Mouse (Mus musculus) forebrain, embryonic 15.5 days (tissue): ENCODE data around the gene Svopl. TPM values are rescaled to one million over a fixed set of nuclear protein-coding genes. Genes with fewer than 3 reads are reported as not detected.

ENCODE experiments used
- ATAC-seq: fragments of 200-750 bp; cut with Nextera tagmentation; replicated peaks from 2 replicates; pipeline ENCODE4 v1.8.0; 2017; ENCODE audit warnings: mild to moderate bottlenecking, moderate TSS enrichment, moderate library complexity
- H3K27ac ChIP-seq: fragments of 300-500 bp; sonication (generic); replicated peaks from 2 replicates; pipeline ENCODE4 v1.5.1; 2015; ENCODE audit warnings: mild to moderate bottlenecking, inconsistent platforms
- H3K27me3 ChIP-seq: fragments of 300-500 bp; sonication (generic); 2 replicates; pipeline ENCODE4 v1.6.1; 2015; ENCODE audit warnings: inconsistent platforms
- H3K36me3 ChIP-seq: fragments of 300-500 bp; sonication (generic); 2 replicates; pipeline ENCODE4 v1.6.1; 2015; ENCODE audit warnings: mild to moderate bottlenecking, inconsistent platforms
- H3K4me1 ChIP-seq: fragments of 300-500 bp; sonication (generic); 2 replicates; pipeline ENCODE4 v1.6.1; 2015; ENCODE audit warnings: inconsistent platforms
- H3K4me2 ChIP-seq: fragments of 300-500 bp; sonication (generic); replicated peaks from 2 replicates; pipeline ENCODE4 v1.6.1; 2015; ENCODE audit warnings: mild to moderate bottlenecking, inconsistent platforms
- H3K4me3 ChIP-seq: fragments of 300-500 bp; sonication (generic); 2 replicates; pipeline ENCODE4 v1.5.1; 2015; ENCODE audit warnings: mild to moderate bottlenecking, inconsistent platforms
- H3K9ac ChIP-seq: fragments of 300-500 bp; sonication (generic); replicated peaks from 2 replicates; pipeline ENCODE4 v1.6.1; 2015; ENCODE audit warnings: mild to moderate bottlenecking, inconsistent platforms
- H3K9me3 ChIP-seq: fragments of 300-500 bp; sonication (generic); 2 replicates; pipeline ENCODE4 v1.6.1; 2016; ENCODE audit warnings: inconsistent platforms
- WGBS: fragments of 180-500 bp; shearing (Covaris S2); methylation state at CpG from one replicate; pipeline ENCODE4 v1.1.7; 2015; ENCODE audit warnings: mixed read lengths; 5-methylcytosine and 5-hydroxymethylcytosine counted together
- polyA plus RNA-seq: library from polyadenylated mRNA; unstranded; fragments of >200 nt; fragmentation: Nextera tagmentation; extraction: Ambion mirVana; gene quantifications from 2 replicates; pipeline ENCODE4 v1.2.1, GENCODE M21; 2015

The Svopl gene
- polyA plus RNA-seq, 1 experiment from 2014 or later = 1.0 TPM

DNA sequence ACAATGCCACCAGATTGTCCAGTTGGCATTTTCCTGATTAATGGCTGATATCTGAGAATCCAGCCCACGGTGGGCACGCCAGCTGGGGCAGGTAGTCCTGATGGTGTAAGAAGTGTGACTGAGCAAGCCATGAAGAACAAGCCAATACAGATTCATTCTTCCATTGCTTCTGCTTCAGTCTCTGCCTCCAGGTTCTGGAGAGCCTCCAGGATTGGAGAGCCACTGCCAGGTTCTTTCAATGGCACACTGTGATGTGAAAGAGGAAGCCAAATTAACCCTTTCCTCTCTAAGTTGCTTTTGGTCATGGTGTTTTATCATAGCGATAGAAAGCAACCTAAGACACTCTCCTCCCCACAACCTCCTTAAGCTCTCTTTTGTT, 18.3 kb upstream of the Svopl start:
- Histone ChIP-seq H3K27ac (no peak overlapping the region), H3K36me3 (no peaks in the 10 kb centered on the region), H3K9me3 (no peaks in the 10 kb centered on the region), H3K4me1 (peaks cover 15% of the 10 kb centered on the region), H3K4me3 (no peak overlapping the region), H3K4me2 (no peak overlapping the region), H3K9ac (no peak overlapping the region), H3K27me3 (no peaks in the 10 kb centered on the region)
- ATAC-seq = peak; percentile 49; the same call in 1 of the 2 replicates
- WGBS = 48% methylated on average over 3 of the region's 3 CpGs

GRCm38 (mm10) chr6:38064621-38065020, 17.8 kb upstream of the Svopl start:
- Histone ChIP-seq H3K36me3 (no peaks in the 10 kb centered on the region), H3K4me2 (no peak overlapping the region), H3K9ac (no peak overlapping the region), H3K27ac (no peak overlapping the region), H3K27me3 (no peaks in the 10 kb centered on the region), H3K9me3 (no peaks in the 10 kb centered on the region), H3K4me1 (peaks cover 15% of the 10 kb centered on the region), H3K4me3 (no peak overlapping the region)
- 73% methylated on average over 2 of the region's 2 CpGs for WGBS
- ATAC-seq = no peak

- Histone ChIP-seq H3K4me3 (no peak overlapping the region), H3K9ac (no peak overlapping the region), H3K27ac (no peak overlapping the region), H3K9me3 (no peaks in the 10 kb centered on the region), H3K36me3 (no peaks in the 10 kb centered on the region), H3K4me1 (no peaks in the 10 kb centered on the region), H3K27me3 (no peaks in the 10 kb centered on the region), H3K4me2 (no peak overlapping the region)
- WGBS = 71% methylated on average over 5 of the region's 5 CpGs
- ATAC-seq = no peak
Measured at GRCm38 (mm10) chr6:38058805-38059204, 12.0 kb upstream of the Svopl start.

- H3K4me1 ChIP-seq = no peaks in the 10 kb centered on the region
- H3K9me3 ChIP-seq = no peaks in the 10 kb centered on the region
- ATAC-seq = no peak
- H3K4me2 ChIP-seq = no peak overlapping the region
- H3K9ac ChIP-seq = no peak overlapping the region
- H3K36me3 ChIP-seq = no peaks in the 10 kb centered on the region
- no peaks in the 10 kb centered on the region for H3K27me3 ChIP-seq
- no peak overlapping the region for H3K27ac ChIP-seq
- no peak overlapping the region for H3K4me3 ChIP-seq
- 82% methylated on average over 15 of the region's 15 CpGs for WGBS
Measured at GRCm38 (mm10) chr6:38055471-38056330, 8.9 kb upstream of the Svopl start.

- H3K27ac ChIP-seq = no peak overlapping the region
- no peak for ATAC-seq
- no peak overlapping the region for H3K9ac ChIP-seq
- WGBS = 94% methylated on average over 6 of the region's 6 CpGs
- H3K27me3 ChIP-seq = no peaks in the 10 kb centered on the region
- no peaks in the 10 kb centered on the region for H3K4me1 ChIP-seq
- H3K9me3 ChIP-seq = no peaks in the 10 kb centered on the region
- no peak overlapping the region for H3K4me2 ChIP-seq
- H3K4me3 ChIP-seq = no peak overlapping the region
- no peaks in the 10 kb centered on the region for H3K36me3 ChIP-seq
Measured at GRCm38 (mm10) chr6:38049601-38050000, 2.8 kb upstream of the Svopl start.

DNA sequence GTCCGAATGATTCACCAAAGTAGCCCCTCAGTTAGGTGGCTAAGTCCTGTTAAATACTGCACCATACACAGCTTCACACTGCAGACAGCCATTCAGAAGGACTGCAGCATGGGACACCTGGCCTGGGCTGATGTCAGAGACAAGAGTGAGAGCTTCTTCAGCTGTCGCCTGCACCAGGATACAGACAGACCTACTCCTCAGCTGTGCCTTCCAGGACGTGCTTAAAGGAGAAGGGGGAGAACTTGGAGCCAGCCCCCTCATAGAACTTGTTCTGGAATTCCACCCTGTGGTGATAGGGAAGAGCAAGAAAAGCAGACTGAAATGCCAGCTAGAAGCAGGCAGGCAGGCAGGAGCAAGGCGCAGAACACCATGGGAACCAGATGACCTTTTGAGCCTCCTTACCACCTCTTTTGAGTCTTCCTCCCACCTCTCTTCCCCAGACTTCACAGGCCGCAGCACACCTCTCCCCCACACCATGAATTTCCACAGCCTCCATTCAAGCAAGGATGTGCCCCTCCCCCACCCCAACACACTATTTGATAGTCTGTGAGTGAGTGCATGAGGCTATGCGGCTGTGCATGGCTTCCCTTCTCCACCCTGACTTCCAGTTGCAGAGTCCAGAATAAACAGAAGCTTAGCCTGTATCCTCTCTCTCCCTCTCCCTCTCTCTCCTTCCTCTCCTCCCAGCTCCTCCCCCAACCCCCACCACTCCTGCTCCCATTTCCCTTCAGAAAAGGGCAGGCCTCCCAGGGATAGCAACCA, 2.2 kb upstream of the Svopl start:
- H3K27me3 ChIP-seq = no peaks in the 10 kb centered on the region
- no peaks in the 10 kb centered on the region for H3K4me1 ChIP-seq
- ATAC-seq = no peak
- H3K36me3 ChIP-seq = no peaks in the 10 kb centered on the region
- H3K4me3 ChIP-seq = no peak overlapping the region
- 58% methylated on average over 6 of the region's 6 CpGs for WGBS
- H3K9me3 ChIP-seq = no peaks in the 10 kb centered on the region
- no peak overlapping the region for H3K27ac ChIP-seq
- H3K4me2 ChIP-seq = no peak overlapping the region
- H3K9ac ChIP-seq = no peak overlapping the region

GRCm38 (mm10) chr6:38048003-38048402, 1.2 kb upstream of the Svopl start:
- no peak overlapping the region for H3K27ac ChIP-seq
- H3K36me3 ChIP-seq = no peaks in the 10 kb centered on the region
- H3K4me2 ChIP-seq = no peak overlapping the region
- 73% methylated on average over 4 of the region's 4 CpGs for WGBS
- H3K27me3 ChIP-seq = no peaks in the 10 kb centered on the region
- H3K9me3 ChIP-seq = no peaks in the 10 kb centered on the region
- H3K4me1 ChIP-seq = no peaks in the 10 kb centered on the region
- no peak overlapping the region for H3K4me3 ChIP-seq
- no peak overlapping the region for H3K9ac ChIP-seq
- ATAC-seq = no peak

DNA sequence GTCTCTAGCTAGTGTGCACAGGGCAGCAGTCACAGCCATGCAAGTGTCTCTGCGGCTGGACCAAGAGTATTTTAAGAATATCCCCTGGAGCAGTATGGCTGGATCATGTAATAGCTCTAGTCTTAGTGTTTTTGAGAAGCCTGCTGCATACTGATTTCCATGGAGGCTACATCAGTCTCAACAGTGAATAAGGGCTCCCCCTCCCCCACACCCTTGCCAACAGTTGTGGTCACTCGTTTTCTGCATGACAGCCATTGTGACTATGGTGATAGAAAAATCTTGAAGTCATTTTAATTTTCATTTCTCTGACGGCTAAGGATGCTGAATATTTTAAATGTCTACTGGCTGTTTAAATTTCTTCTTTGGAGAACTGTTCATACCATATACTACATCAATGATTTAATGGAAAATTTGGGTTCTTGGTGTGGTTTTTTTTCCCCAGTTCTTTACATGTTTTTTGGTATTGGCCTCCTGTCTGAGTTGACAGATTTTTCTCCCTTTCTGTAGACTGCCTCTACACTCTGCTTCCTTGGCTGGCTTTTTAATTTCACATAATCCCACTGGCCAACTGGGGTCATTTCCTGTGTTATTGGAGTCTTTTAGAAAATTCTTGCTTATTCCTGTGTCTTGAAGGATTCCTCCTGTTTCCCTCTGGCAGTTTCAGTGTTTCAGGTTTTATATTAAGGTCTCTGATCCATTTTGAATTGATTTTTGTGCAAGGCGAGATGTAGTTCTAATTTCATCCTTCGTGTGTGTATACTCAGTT, 13.8 kb downstream of the Svopl start:
- no peaks in the 10 kb centered on the region for H3K9me3 ChIP-seq

DNA sequence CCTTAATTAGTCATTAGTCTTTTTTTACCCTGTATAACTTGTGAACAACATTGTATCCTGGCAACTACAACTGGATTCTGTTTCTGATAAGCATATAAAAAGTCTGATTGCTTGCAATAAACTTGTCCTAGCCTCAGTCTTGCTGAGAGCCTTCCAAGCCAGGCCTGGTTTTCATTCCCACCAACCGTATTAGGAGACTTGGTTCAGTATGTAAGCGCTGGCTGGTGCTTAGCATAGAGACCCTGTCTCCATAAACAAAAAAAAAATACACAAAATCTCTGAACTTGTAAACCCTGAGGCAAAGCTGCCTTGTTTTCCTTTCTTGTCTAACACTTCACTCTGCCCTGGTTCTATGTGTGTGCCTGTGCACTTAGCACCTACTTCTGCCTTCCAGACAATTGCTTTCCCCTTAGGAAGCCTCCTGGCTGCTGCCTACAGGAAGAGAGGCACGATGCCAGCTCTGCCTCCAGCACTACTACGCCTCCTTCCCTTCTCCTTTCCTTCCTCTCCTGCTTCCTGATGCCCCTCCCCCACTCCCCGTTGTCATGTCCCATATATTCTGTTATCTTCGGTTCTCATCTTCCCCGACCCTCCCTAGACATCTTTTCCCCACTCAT, 14.8 kb downstream of the Svopl start:
- Histone ChIP-seq H3K36me3 (no peaks in the 10 kb centered on the region), H3K4me3 (no peak overlapping the region), H3K27ac (no peak overlapping the region), H3K4me2 (no peak overlapping the region), H3K9ac (no peak overlapping the region), H3K27me3 (no peaks in the 10 kb centered on the region), H3K4me1 (no peaks in the 10 kb centered on the region), H3K9me3 (no peaks in the 10 kb centered on the region)
- ATAC-seq = 0 out of 2 replicates have a peak, but pooled peaks have one; percentile 43
- WGBS = 52% methylated on average over 7 of the region's 7 CpGs

More for the DNA sequence above, 13.8 kb downstream of the Svopl start:
- WGBS = 71% methylated on average over 5 of the region's 5 CpGs
- no peaks in the 10 kb centered on the region for H3K4me1 ChIP-seq
- no peaks in the 10 kb centered on the region for H3K36me3 ChIP-seq
- no peak overlapping the region for H3K4me2 ChIP-seq
- no peak overlapping the region for H3K9ac ChIP-seq
- H3K27ac ChIP-seq = no peak overlapping the region
- no peak for ATAC-seq
- H3K4me3 ChIP-seq = no peak overlapping the region
- no peaks in the 10 kb centered on the region for H3K27me3 ChIP-seq

DNA sequence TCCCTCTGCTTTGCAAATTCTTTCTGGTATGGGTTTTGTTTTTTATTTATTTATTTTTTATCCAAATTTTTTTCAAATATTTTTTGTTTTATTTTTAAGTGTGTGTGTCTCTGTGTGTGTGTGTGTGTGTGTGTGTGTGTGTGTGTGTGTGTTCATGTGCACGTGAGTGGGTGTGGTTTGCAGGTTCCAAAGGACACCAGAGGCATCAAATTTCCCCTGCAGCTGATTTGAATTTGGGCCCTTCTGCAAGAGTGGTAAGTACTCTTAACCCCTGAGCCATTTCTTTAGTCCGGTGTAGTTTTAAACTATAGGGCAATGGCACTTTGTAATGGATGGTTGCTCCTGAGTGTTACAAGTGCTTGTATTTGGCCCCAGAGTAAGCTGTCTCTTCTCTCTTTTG, 18.6 kb downstream of the Svopl start:
- Histone ChIP-seq H3K9ac (no peak overlapping the region), H3K27me3 (no peaks in the 10 kb centered on the region), H3K4me2 (no peak overlapping the region), H3K4me1 (no peaks in the 10 kb centered on the region), H3K27ac (no peak overlapping the region), H3K4me3 (no peak overlapping the region), H3K36me3 (no peaks in the 10 kb centered on the region), H3K9me3 (no peaks in the 10 kb centered on the region)
- no peak for ATAC-seq
- WGBS = 56% methylated on average over 2 of the region's 2 CpGs

DNA sequence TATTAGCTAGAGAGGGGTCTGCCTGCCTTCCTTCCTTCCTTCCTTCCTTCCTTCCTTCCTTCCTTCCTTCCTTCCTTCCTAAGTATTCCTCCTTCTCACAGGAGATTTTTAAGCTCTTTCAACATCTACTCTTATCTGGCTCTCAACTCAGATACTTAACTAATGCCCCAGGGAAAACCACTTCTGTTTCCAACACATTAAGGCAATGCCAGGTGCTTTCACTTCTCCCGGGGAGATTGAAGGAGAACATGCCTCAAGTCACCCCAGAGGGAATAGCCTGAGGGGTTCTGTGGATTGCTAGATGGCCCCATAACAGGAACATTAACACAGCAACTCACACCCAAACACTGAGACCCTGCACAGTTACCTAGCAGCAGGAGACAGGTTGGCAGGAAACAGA, 19.0 kb downstream of the Svopl start:
- H3K9me3 ChIP-seq = no peaks in the 10 kb centered on the region
- H3K27ac ChIP-seq = no peak overlapping the region
- no peaks in the 10 kb centered on the region for H3K4me1 ChIP-seq
- no peak overlapping the region for H3K4me3 ChIP-seq
- H3K27me3 ChIP-seq = no peaks in the 10 kb centered on the region
- no peak overlapping the region for H3K9ac ChIP-seq
- WGBS = 57% methylated on average over 1 of the region's 1 CpGs
- no peak for ATAC-seq
- H3K36me3 ChIP-seq = no peaks in the 10 kb centered on the region
- no peak overlapping the region for H3K4me2 ChIP-seq

DNA sequence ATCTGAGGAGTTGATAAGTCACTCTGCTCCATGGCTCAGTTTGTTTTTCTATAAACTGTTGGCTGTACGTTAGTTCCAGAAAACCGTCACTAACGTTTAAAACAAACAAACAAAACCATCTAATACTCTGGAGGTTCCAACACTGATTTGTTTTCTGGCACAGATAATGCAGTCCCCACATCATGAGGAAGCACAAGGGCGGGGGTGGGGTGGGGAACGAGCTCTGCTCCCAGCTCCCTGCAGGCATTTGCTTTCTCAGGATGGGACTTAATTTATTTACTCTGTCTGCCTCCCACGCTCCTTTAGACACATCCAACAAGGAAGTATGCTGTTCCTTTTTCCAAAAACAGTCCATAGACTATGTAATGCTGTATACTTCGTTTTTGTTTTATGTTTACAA, 23.5 kb downstream of the Svopl start:
- ATAC-seq = no peak
- H3K4me1 ChIP-seq = no peaks in the 10 kb centered on the region
- H3K27me3 ChIP-seq = no peaks in the 10 kb centered on the region
- no peak overlapping the region for H3K4me3 ChIP-seq
- no peak overlapping the region for H3K4me2 ChIP-seq
- H3K36me3 ChIP-seq = no peaks in the 10 kb centered on the region
- WGBS = 62% methylated on average over 7 of the region's 7 CpGs
- no peak overlapping the region for H3K27ac ChIP-seq
- no peak overlapping the region for H3K9ac ChIP-seq
- no peaks in the 10 kb centered on the region for H3K9me3 ChIP-seq
